In genomic region chr5:115701215-115701614, GRCm38 (mm10) we compare ENCODE assay signal across 21 mouse cellular contexts.
"Had no signal": no experiment of that assay in that cellular context is flagged by ENCODE, and none has a peak within 500 bp of the region (broad histone marks: within the 10 kb centered on the region; RNA-seq: fewer than 3 reads in every experiment).

No protein-coding gene starts in this region.

- H3K36me3 ChIP-seq: heart, embryonic 12.5 days; hindbrain, embryonic 13.5 days; hindbrain, embryonic 15.5 days; intestine, embryonic 15.5 days; limb, embryonic 13.5 days; limb, embryonic 15.5 days; liver, embryonic 12.5 days had no signal

- H3K27ac ChIP-seq: heart, adult 2 months; hindbrain, embryonic 13.5 days; hindbrain, embryonic 15.5 days; intestine, embryonic 15.5 days; layer of hippocampus, adult 2 months; limb, embryonic 13.5 days; limb, embryonic 15.5 days; liver, embryonic 12.5 days had no signal

- H3K9me3 ChIP-seq: heart, embryonic 12.5 days; hindbrain, embryonic 13.5 days; hindbrain, embryonic 15.5 days; intestine, embryonic 15.5 days; limb, embryonic 13.5 days; limb, embryonic 15.5 days; liver, embryonic 12.5 days had no signal

- H3K4me1 ChIP-seq: heart, embryonic 12.5 days; intestine, embryonic 15.5 days; limb, embryonic 13.5 days; liver, embryonic 12.5 days had no signal

- H3K9ac ChIP-seq: heart, embryonic 12.5 days; hindbrain, embryonic 13.5 days; hindbrain, embryonic 15.5 days; intestine, embryonic 15.5 days; limb, embryonic 13.5 days; limb, embryonic 15.5 days; liver, embryonic 12.5 days had no signal

- H3K4me3 ChIP-seq: heart, adult 2 months; heart, embryonic 12.5 days; hindbrain, embryonic 13.5 days; hindbrain, embryonic 15.5 days; intestine, embryonic 15.5 days; layer of hippocampus, adult 2 months; limb, embryonic 13.5 days; limb, embryonic 15.5 days; liver, embryonic 12.5 days had no signal

- H3K4me2 ChIP-seq: heart, embryonic 12.5 days; hindbrain, embryonic 13.5 days; hindbrain, embryonic 15.5 days; intestine, embryonic 15.5 days; limb, embryonic 13.5 days; limb, embryonic 15.5 days; liver, embryonic 12.5 days had no signal

- ATAC-seq: inflammation-experienced regulatory T-cells, adult 6 months; intestine, embryonic 15.5 days; intestine, postnatal 0 days; liver, embryonic 12.5 days had no signal

- DNase-seq: gastrocnemius, postnatal 14 days; gastrocnemius, postnatal 36 days; heart, adult 2 months; heart, postnatal 10 days; heart, postnatal 4 days; kidney, adult 18-20 months; kidney, adult 8-10 months; kidney, postnatal 10 days; kidney, postnatal 25 days; kidney, postnatal 4 days; left cerebral cortex, postnatal 4 days had no signal

- H3K27me3 ChIP-seq: heart, embryonic 12.5 days; hindbrain, embryonic 13.5 days; hindbrain, embryonic 15.5 days; intestine, embryonic 15.5 days had no signal
